Mouse (Mus musculus) adipocyte (in vitro differentiated cells): Measurements from ENCODE around the gene Gm17581.
"Not testable (repeated sequence)": the region's sequence is repeated elsewhere in the genome, so short reads cannot be mapped to it uniquely, and the experiment has no call there.

ENCODE experiments used
- DNase-seq: peaks from one replicate; pipeline ENCODE4 v3.0.0-alpha.2; 2016; ENCODE audit warnings: low spot score

Gene Gm17581

GRCm38 (mm10) chr2:155735766-155736165, at the start of gene Gm17581:
Gm17581 (minus strand) TSS chr2:155735866.
- not testable (repeated sequence) for DNase-seq

GRCm38 (mm10) chr2:155784534-155784933, 48.9 kb upstream of the Gm17581 start:
- DNase-seq: peak; percentile 29

- no peak for DNase-seq
Observed at GRCm38 (mm10) chr2:155779506-155779905, 43.8 kb upstream of the Gm17581 start.

GRCm38 (mm10) chr2:155779066-155779465, 43.4 kb upstream of the Gm17581 start:
- DNase-seq: no peak

GRCm38 (mm10) chr2:155778004-155778403, 42.3 kb upstream of the Gm17581 start:
- DNase-seq: no peak

- no peak for DNase-seq
Observed at GRCm38 (mm10) chr2:155777688-155777985, 42.0 kb upstream of the Gm17581 start.

GRCm38 (mm10) chr2:155776824-155777687, 41.4 kb upstream of the Gm17581 start:
- DNase-seq: no peak

GRCm38 (mm10) chr2:155775685-155776263, 40.1 kb upstream of the Gm17581 start:
- DNase-seq: no peak

- no peak for DNase-seq
Observed at GRCm38 (mm10) chr2:155774927-155775684, 39.4 kb upstream of the Gm17581 start, which contains the start of gene Mmp24. Mmp24 (plus strand) TSS chr2:155775342.

GRCm38 (mm10) chr2:155774261-155774926, 38.7 kb upstream of the Gm17581 start:
- DNase-seq: no peak

- DNase-seq: no peak
Observed at GRCm38 (mm10) chr2:155773664-155774063, 38.0 kb upstream of the Gm17581 start.

GRCm38 (mm10) chr2:155764679-155765418, 29.2 kb upstream of the Gm17581 start:
- DNase-seq: peak; percentile 84

GRCm38 (mm10) chr2:155756855-155757566, 21.3 kb upstream of the Gm17581 start:
- DNase-seq: no peak

GRCm38 (mm10) chr2:155755746-155756145, 20.1 kb upstream of the Gm17581 start:
- peak; percentile 81 for DNase-seq

GRCm38 (mm10) chr2:155751014-155751786, 15.5 kb upstream of the Gm17581 start, which contains the start of gene Procr:
Procr (plus strand) TSS chr2:155751117.
- DNase-seq: no peak

GRCm38 (mm10) chr2:155749394-155749793, 13.7 kb upstream of the Gm17581 start:
- DNase-seq: no peak

GRCm38 (mm10) chr2:155745487-155745886, 9.8 kb upstream of the Gm17581 start:
- no peak for DNase-seq

- DNase-seq: no peak
Observed at GRCm38 (mm10) chr2:155743351-155743750, 7.7 kb upstream of the Gm17581 start.

GRCm38 (mm10) chr2:155742931-155743337, 7.3 kb upstream of the Gm17581 start:
- DNase-seq: peak; percentile 46

- DNase-seq: no peak
Observed at GRCm38 (mm10) chr2:155742211-155742610, 6.5 kb upstream of the Gm17581 start.
